Mouse (Mus musculus) kidney, postnatal 25 days (tissue): ENCODE results near the gene Vmn1r201.

Source experiments
- DNase-seq, 2 experiments: peaks; one replicate each; pipeline ENCODE4 v3.0.0; 2021; ENCODE audit warnings: mixed read lengths in 2 of 2

Gene Vmn1r201

DNA sequence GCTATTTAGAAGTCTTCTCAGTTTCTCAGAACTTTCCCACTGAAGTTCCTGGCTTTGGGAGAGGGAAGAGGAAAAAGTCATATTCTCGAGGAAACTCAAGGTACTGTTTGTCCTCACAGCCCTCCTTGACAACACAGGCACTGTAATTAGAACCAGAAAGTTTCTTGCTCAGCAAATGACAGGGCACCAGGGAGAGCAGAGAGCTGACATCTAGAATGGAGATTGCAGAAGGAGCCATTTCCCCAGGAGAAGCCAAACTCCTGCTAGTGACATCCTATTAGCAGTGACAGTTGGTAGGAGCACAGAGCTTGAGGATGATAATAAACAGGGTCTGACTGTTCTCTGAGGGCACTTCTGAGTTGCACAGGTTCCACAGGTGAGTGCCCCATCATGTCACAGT lies at the start of gene Vmn1r201:
Gene Vmn1r201, plus strand, starts transcription at position 301 of the 400 bp plus-strand sequence.
- DNase-seq, result no peak

DNA sequence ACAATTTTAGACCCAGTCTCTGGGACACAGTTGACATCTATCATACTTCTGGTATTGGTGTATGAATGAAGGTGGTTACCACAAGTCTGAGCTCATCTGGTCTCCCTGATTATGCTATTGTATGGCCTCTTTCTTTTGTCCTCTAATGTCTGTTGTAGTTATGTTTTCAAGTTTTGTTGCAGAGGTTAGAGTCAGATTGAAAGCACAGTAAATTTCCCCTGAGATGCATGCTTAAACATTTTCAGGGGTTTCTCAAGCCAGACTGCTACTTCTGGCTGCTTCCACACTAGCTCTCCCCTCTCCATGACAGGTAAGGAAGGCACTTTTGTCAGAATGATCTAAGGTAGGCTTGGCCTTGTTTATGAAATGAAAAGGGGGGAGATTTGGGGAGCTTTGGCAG lies 16.6 kb upstream of the Vmn1r201 start:
- no peak for DNase-seq

DNA sequence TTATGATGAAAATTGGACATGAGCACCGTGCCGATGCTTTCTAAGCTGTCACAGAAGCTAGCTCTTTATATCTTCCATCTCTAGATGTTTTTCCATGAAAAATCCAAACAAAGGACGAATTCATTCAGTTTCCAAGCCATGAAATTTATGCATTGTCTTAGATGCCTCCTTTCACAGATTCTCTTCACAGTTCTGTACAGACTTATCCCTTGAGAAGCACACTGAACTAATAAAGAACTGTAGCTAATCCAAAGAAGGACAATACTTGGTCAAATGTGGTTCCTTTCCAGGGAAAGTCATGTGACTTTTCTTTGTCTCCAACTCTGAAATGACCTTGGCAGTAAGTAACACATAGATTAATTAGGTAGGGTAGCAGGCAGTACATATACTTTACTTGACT lies 30.7 kb downstream of the Vmn1r201 start:
- no peak for DNase-seq

DNA sequence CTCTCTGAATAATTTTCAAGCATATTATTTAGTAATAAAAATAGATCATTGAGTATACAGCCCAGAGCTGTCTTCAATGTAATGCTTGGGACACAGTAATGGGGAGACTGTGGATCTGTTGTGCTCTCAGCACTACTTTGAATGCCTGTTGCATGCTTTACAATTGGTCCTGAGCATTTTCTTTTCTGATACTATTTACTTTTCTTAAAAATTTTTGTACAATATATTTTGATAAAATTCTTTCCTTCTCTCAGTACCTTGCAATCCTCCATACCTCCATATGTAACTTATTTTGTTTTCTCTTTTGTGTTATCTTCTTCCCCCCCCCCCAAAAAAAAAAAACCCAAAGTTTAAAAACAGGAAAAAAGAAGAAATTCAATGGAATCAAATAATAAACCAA lies 33.6 kb downstream of the Vmn1r201 start, which contains the start of gene Vmn1r202:
Gene Vmn1r202, minus strand, starts transcription at position 101 of the 400 bp plus-strand sequence.
- no peak for DNase-seq

DNA sequence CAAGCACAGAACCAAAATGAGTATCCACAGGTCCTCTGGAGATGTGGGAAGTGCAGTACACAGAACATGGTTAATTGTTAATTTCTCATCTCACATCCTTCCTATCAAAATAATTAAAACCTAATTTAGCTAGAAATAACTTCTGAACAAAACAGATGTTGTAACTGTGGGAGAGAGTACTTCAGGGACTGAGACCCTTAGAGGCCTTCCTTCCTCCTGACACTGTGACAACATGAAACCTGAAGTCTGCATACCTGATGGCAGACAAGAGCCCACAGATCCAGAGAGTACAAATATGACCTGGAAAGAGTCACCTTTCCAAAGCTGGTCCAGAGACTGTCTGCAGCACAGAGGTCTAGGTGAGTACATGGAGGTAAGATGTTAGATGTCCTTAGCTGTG lies 46.1 kb downstream of the Vmn1r201 start, which contains the start of gene Vmn1r203:
Gene Vmn1r203, plus strand, starts transcription at position 301 of the 400 bp plus-strand sequence.
- DNase-seq, result no peak
